Mouse (Mus musculus): ENCODE measurements around the gene Clp1.

Gene Clp1

GRCm38 (mm10) chr2:84714422-84714810 is 12.7 kb downstream of the Clp1 start:
- no peak for DNase-seq (ENCODE audit: inconsistent ontology term)

GRCm38 (mm10) chr2:84711898-84712297 is 15.3 kb downstream of the Clp1 start:
- DNase-seq (ENCODE audit: inconsistent ontology term), result no peak

GRCm38 (mm10) chr2:84707523-84707922 is 19.6 kb downstream of the Clp1 start:
- peak; percentile 60 for DNase-seq (ENCODE audit: inconsistent ontology term)

GRCm38 (mm10) chr2:84705295-84705694 is 21.9 kb downstream of the Clp1 start:
- no peak for DNase-seq (ENCODE audit: inconsistent ontology term)

GRCm38 (mm10) chr2:84704329-84704728 is 22.8 kb downstream of the Clp1 start:
- DNase-seq (ENCODE audit: inconsistent ontology term), result peak; percentile 36

GRCm38 (mm10) chr2:84703497-84703896 is 23.7 kb downstream of the Clp1 start:
- no peak for DNase-seq (ENCODE audit: inconsistent ontology term)

GRCm38 (mm10) chr2:84695007-84695695 is 32.0 kb downstream of the Clp1 start:
- no peak for DNase-seq (ENCODE audit: inconsistent ontology term)

- no peak for DNase-seq (ENCODE audit: inconsistent ontology term)
These were observed 37.1 kb downstream of the Clp1 start for GRCm38 (mm10) chr2:84690050-84690449.

GRCm38 (mm10) chr2:84688080-84688844 is 38.9 kb downstream of the Clp1 start:
- no peak for DNase-seq (ENCODE audit: inconsistent ontology term)

- DNase-seq (ENCODE audit: inconsistent ontology term), result no peak
These were observed 44.5 kb downstream of the Clp1 start for GRCm38 (mm10) chr2:84682605-84683183.

GRCm38 (mm10) chr2:84679016-84679415 is 48.1 kb downstream of the Clp1 start, which contains the start of gene Tmx2:
TSS of gene Tmx2 (minus strand) at chr2:84679140.
- DNase-seq (ENCODE audit: inconsistent ontology term), result no peak

- peak; percentile 100 for DNase-seq (ENCODE audit: inconsistent ontology term)
These were observed 48.9 kb downstream of the Clp1 start, which contains the start of the genes Gm28635 and Med19 for GRCm38 (mm10) chr2:84677968-84678880. TSS of gene Gm28635 (minus strand) at chr2:84678041. TSS of gene Med19 (plus strand) at chr2:84678402.

GRCm38 (mm10) chr2:84677270-84677967 is 49.7 kb downstream of the Clp1 start:
- no peak for DNase-seq (ENCODE audit: inconsistent ontology term)

All from Muller cell, postnatal 12 days (primary cell).